Mouse (Mus musculus): Measurements from ENCODE around the gene Selenoh. TPM values are rescaled to one million over a fixed set of nuclear protein-coding genes. Genes with fewer than 3 reads are reported as not detected.
A peak's percentile ranks its signal among the peaks of the same experiment; 100 is the strongest.

Selenoh gene
- polyA plus RNA-seq, 1 experiment from 2014 or later: 316 TPM

DNA sequence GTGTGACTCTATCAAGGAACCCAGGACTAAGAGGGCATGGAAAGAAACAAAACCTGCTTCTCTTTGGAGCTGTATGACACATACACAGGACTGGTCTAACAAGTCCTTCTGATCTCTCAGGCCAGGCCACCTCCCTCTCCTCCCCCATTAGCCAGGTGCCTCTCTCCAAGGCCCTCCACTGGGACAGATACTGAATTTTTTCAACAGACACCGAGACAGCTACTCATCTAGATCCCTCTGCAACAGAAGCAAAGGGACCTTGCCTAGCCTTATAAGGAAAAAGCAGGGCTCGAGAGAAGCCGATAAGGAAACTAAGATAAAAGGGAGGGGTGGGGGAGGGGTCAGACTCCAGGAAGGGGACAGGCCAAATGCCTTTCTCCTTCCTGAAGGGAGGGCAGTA lies 37.6 kb downstream of the Selenoh start:
- WGBS: 7% methylated on average over 3 of the region's 3 CpGs
- H3K4me2 ChIP-seq (replicated peaks; ENCODE audit: low read depth, low read length): peak overlapping the region; percentile 22; the same call in 1 of the 2 replicates
- H3K4me3 ChIP-seq (ENCODE audit: low read depth, low read length): no peak overlapping the region

DNA sequence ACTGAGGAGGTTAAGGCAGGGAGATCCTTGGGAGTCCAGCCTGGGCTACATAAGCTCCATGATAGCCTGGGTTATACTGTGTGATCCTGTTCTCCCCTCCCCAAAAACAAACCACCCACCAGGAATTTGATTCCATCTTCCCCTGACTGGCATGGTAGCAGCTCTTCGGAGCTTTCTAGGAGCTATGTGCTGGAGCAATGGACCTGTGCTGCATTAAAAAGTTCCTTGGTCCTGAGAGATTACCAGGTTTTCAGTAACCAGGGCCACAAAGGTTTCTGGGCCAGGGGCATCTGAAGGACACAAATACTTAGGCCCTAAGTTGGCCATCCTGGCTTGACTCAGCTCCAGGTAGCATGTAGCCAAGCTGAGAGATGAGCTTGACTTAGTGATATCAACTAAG lies 38.6 kb downstream of the Selenoh start:
- 94% methylated on average over 1 of the region's 1 CpGs for WGBS
- Histone ChIP-seq H3K27me3 (ENCODE audit: control insufficient read depth, insufficient read depth, low read length) (no peaks in the 10 kb centered on the region), H3K27ac (ENCODE audit: low read length) (peak overlapping the region; percentile 80), H3K4me1 (ENCODE audit: control insufficient read depth, insufficient read depth, low read length) (peaks cover 51% of the 10 kb centered on the region), H3K36me3 (ENCODE audit: control insufficient read depth, insufficient read depth, low read length) (no peaks in the 10 kb centered on the region), H3K4me2 (replicated peaks; ENCODE audit: low read depth, low read length) (no peak overlapping the region), H3K9me3 (ENCODE audit: control insufficient read depth, low read depth, low read length) (no peaks in the 10 kb centered on the region), H3K4me3 (ENCODE audit: low read depth, low read length) (no peak overlapping the region), H3K9ac (replicated peaks; ENCODE audit: low read depth, low read length) (no peak overlapping the region)
- no peak for ATAC-seq (ENCODE audit: insufficient number of reproducible peaks, insufficient read depth, low FRiP score, low read depth)

More for the DNA sequence above, 37.6 kb downstream of the Selenoh start:
- Histone ChIP-seq H3K9ac (replicated peaks; ENCODE audit: low read depth, low read length) (no peak overlapping the region), H3K36me3 (ENCODE audit: control insufficient read depth, insufficient read depth, low read length) (no peaks in the 10 kb centered on the region), H3K27me3 (ENCODE audit: control insufficient read depth, insufficient read depth, low read length) (no peaks in the 10 kb centered on the region), H3K4me1 (ENCODE audit: control insufficient read depth, insufficient read depth, low read length) (peaks cover 56% of the 10 kb centered on the region), H3K27ac (ENCODE audit: low read length) (peak overlapping the region; percentile 80), H3K9me3 (ENCODE audit: control insufficient read depth, low read depth, low read length) (no peaks in the 10 kb centered on the region)
- ATAC-seq (ENCODE audit: insufficient number of reproducible peaks, insufficient read depth, low FRiP score, low read depth): peak; percentile 60

DNA sequence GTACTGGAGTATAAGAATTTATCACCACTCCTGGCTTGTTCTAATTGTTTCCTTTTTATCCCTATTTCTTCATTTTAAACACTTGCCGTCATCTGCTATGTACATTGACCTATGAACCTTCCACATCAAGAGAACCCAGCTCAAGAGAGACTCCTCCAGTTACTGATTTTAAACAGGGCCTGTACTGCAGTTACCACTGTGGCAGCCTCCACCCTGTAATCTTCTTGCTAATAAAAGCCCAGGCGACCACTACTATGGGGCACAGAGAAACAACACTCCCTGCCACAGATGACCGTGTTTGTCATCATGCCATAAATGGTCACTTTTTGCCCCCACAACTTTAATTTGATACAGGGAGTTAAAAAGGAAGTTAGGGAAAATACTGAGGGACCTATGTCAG lies 43.5 kb downstream of the Selenoh start:
- H3K27me3 ChIP-seq (ENCODE audit: control insufficient read depth, insufficient read depth, low read length): no peaks in the 10 kb centered on the region
- peak overlapping the region; percentile 48; the same call in 1 of the 2 replicates for H3K27ac ChIP-seq (ENCODE audit: low read length)
- H3K9ac ChIP-seq (replicated peaks; ENCODE audit: low read depth, low read length): no peak overlapping the region
- no peak for ATAC-seq (ENCODE audit: insufficient number of reproducible peaks, insufficient read depth, low FRiP score, low read depth)
- 40% methylated on average over 3 of the region's 3 CpGs for WGBS
- H3K4me3 ChIP-seq (ENCODE audit: low read depth, low read length): no peak overlapping the region
- no peak overlapping the region for H3K4me2 ChIP-seq (replicated peaks; ENCODE audit: low read depth, low read length)
- H3K4me1 ChIP-seq (ENCODE audit: control insufficient read depth, insufficient read depth, low read length): peaks cover 18% of the 10 kb centered on the region; the same call in 1 of the 2 replicates
- no peaks in the 10 kb centered on the region for H3K9me3 ChIP-seq (ENCODE audit: control insufficient read depth, low read depth, low read length)
- H3K36me3 ChIP-seq (ENCODE audit: control insufficient read depth, insufficient read depth, low read length): peaks cover 6% of the 10 kb centered on the region; the same call in 1 of the 2 replicates

DNA sequence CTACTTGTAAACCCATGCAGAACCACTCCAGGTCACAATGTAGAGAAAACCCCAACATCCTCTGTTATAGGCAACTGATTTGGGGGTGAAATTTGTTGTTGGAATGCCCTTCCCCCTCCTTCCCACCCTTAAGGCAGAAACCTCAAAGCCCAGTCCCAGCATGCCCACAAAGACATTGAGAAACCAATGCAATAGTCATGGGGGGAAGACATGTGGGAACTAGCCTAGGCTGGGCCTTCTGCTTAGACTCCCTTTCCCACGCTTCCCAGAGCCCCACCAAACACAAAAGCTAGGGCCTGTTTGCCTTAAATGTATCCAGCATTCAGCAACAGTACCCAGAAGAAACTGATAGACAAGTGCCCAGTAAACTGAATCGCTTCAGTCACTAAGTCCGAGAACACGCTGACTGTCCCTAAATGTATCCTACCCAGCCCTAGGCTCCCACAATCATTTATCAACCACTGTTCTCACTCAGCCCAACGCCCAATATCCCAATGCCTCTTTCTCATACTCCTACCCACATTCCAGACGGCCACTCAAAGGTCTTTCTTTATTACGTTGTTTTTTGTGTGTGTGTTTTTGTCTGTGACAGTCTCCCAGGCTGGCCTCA lies 44.1 kb downstream of the Selenoh start:
- no peak overlapping the region for H3K9ac ChIP-seq (replicated peaks; ENCODE audit: low read depth, low read length)
- H3K9me3 ChIP-seq (ENCODE audit: control insufficient read depth, low read depth, low read length): no peaks in the 10 kb centered on the region
- peaks cover 13% of the 10 kb centered on the region; the same call in 1 of the 2 replicates for H3K4me1 ChIP-seq (ENCODE audit: control insufficient read depth, insufficient read depth, low read length)
- no peak overlapping the region for H3K4me3 ChIP-seq (ENCODE audit: low read depth, low read length)
- peaks cover 8% of the 10 kb centered on the region for H3K36me3 ChIP-seq (ENCODE audit: control insufficient read depth, insufficient read depth, low read length)
- no peak for ATAC-seq (ENCODE audit: insufficient number of reproducible peaks, insufficient read depth, low FRiP score, low read depth)
- H3K27me3 ChIP-seq (ENCODE audit: control insufficient read depth, insufficient read depth, low read length): no peaks in the 10 kb centered on the region
- 52% methylated on average over 7 of the region's 7 CpGs for WGBS
- no peak overlapping the region for H3K4me2 ChIP-seq (replicated peaks; ENCODE audit: low read depth, low read length)
- H3K27ac ChIP-seq (ENCODE audit: low read length): peak overlapping the region; percentile 48; the same call in 1 of the 2 replicates

DNA sequence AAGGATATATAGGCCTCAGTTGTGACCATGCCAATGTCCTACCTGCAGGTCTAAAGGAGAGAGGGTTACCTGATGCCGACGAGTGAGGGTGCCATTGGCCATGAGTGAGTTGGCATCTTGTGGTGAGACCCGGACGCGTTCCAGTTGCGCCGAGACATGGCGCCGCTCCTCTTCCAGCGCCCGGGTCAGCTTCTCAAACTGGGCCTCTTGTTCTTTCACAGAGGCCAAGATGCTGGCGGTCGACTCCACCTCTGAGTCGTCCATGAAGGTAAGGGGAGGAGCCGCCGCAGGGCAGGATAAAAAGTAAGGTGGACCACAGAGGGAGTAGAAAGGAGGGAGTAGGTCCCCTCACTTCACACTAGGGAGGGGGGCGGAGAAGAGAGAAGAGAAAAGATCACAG lies 46.4 kb downstream of the Selenoh start:
- Histone ChIP-seq H3K27ac (ENCODE audit: low read length) (0 out of 2 replicates have a peak overlapping the region, but pooled peaks have one; percentile 21), H3K27me3 (ENCODE audit: control insufficient read depth, insufficient read depth, low read length) (no peaks in the 10 kb centered on the region), H3K4me2 (replicated peaks; ENCODE audit: low read depth, low read length) (no peak overlapping the region), H3K36me3 (ENCODE audit: control insufficient read depth, insufficient read depth, low read length) (peaks cover 30% of the 10 kb centered on the region), H3K4me1 (ENCODE audit: control insufficient read depth, insufficient read depth, low read length) (peaks cover 12% of the 10 kb centered on the region; the same call in 1 of the 2 replicates), H3K9me3 (ENCODE audit: control insufficient read depth, low read depth, low read length) (no peaks in the 10 kb centered on the region), H3K4me3 (ENCODE audit: low read depth, low read length) (no peak overlapping the region), H3K9ac (replicated peaks; ENCODE audit: low read depth, low read length) (no peak overlapping the region)
- WGBS: 95% methylated on average over 17 of the region's 17 CpGs
- ATAC-seq (ENCODE audit: insufficient number of reproducible peaks, insufficient read depth, low FRiP score, low read depth): no peak

DNA sequence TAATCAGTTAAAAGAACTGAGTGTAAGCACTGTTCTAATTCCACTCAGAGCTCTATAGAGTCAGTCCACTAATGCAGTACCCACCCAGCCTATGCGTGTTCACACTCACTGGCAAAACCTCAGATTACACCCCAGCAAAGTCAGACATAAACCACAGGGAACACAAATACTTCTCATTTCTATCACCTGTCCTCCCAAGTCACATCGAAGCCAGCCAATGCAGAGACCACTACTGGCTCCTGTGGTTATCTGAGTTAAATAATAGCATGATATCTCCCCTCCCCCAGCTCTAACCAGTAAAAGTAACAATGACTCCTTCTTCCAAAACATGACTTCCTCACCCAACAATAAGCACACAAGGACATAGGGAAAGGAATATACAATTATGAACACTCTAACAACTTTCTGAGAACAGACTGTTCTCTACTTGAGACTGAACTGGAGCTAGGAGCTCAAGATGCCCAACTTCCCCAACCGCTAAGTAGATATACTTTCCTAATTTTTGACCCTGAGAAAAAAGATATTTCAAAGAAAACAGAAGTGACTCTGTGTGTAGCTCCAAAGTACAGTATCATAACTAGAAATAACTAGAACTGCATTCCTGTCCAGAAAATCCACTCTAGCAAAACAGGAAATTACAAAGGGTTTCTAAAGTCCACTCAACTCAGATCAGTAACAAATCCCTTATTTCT lies 47.0 kb downstream of the Selenoh start:
- no peaks in the 10 kb centered on the region for H3K27me3 ChIP-seq (ENCODE audit: control insufficient read depth, insufficient read depth, low read length)
- H3K4me3 ChIP-seq (ENCODE audit: low read depth, low read length): no peak overlapping the region
- WGBS: 87% methylated on average over 3 of the region's 3 CpGs
- no peak overlapping the region for H3K27ac ChIP-seq (ENCODE audit: low read length)
- H3K9me3 ChIP-seq (ENCODE audit: control insufficient read depth, low read depth, low read length): no peaks in the 10 kb centered on the region
- peaks cover 12% of the 10 kb centered on the region; the same call in 1 of the 2 replicates for H3K4me1 ChIP-seq (ENCODE audit: control insufficient read depth, insufficient read depth, low read length)
- no peak for ATAC-seq (ENCODE audit: insufficient number of reproducible peaks, insufficient read depth, low FRiP score, low read depth)
- H3K36me3 ChIP-seq (ENCODE audit: control insufficient read depth, insufficient read depth, low read length): peaks cover 33% of the 10 kb centered on the region
- no peak overlapping the region for H3K4me2 ChIP-seq (replicated peaks; ENCODE audit: low read depth, low read length)
- H3K9ac ChIP-seq (replicated peaks; ENCODE audit: low read depth, low read length): no peak overlapping the region

DNA sequence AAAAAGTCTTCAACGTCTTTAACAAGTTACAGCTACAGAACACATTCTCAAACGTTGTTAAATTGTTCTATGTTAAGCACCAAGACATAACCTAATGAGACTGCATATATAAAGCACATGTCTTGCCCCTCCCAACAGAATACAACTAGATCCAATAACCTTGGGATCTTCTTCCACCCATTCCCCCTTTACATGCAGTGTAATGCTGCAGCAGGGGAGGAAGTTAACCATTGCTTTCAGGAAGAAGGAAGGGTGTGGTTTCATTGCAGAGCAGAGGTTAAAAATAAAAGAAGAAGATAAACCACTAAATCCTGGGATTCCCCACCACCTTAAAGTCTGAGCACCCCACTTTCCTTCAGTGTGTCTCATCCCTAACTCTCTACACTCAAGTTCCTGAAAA lies 47.9 kb downstream of the Selenoh start:
- H3K4me3 ChIP-seq (ENCODE audit: low read depth, low read length): no peak overlapping the region
- H3K27me3 ChIP-seq (ENCODE audit: control insufficient read depth, insufficient read depth, low read length): no peaks in the 10 kb centered on the region
- peaks cover 34% of the 10 kb centered on the region for H3K36me3 ChIP-seq (ENCODE audit: control insufficient read depth, insufficient read depth, low read length)
- no peak overlapping the region for H3K27ac ChIP-seq (ENCODE audit: low read length)
- no peak overlapping the region for H3K4me2 ChIP-seq (replicated peaks; ENCODE audit: low read depth, low read length)
- no peaks in the 10 kb centered on the region for H3K9me3 ChIP-seq (ENCODE audit: control insufficient read depth, low read depth, low read length)
- H3K9ac ChIP-seq (replicated peaks; ENCODE audit: low read depth, low read length): no peak overlapping the region
- ATAC-seq (ENCODE audit: insufficient number of reproducible peaks, insufficient read depth, low FRiP score, low read depth): no peak
- WGBS: 85% methylated on average over 2 of the region's 2 CpGs
- peaks cover 12% of the 10 kb centered on the region; the same call in 1 of the 2 replicates for H3K4me1 ChIP-seq (ENCODE audit: control insufficient read depth, insufficient read depth, low read length)

DNA sequence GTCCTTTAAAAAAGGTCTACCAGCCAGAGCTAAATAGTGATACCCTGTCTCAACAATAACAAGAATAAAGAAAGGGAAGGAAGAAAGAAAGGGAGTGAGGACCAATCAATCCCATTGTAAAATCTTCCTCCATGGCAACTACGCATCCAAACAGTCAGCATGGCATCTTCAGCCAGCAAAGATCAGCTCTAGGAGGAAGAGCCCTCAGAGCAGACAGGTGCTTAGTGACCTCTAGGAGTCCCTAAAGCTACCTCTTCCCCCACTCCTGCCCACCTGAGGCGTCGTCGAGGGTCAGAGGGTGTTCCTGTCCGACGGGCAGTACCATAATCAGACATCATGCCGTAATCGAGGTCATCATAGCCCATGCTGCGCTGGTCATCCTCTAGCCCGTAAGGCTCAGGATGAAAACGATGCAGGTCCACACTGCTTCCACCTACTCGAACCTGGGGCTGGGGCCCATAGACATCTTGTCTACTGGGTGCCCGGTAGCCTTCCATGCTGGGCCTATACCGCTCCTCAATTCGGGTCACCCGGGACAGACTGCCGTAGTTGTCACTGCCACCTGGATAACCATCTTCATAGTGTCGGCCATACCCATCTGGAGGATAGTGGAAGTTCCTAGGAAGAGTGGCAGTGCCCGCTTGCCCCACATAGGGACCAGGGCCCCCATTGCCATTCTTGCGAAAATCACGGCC lies 50.8 kb downstream of the Selenoh start:
- ATAC-seq (ENCODE audit: insufficient number of reproducible peaks, insufficient read depth, low FRiP score, low read depth): no peak
- no peak overlapping the region for H3K9ac ChIP-seq (replicated peaks; ENCODE audit: low read depth, low read length)
- H3K36me3 ChIP-seq (ENCODE audit: control insufficient read depth, insufficient read depth, low read length): peaks cover 63% of the 10 kb centered on the region
- 0 out of 2 replicates have a peak, but pooled peaks cover 3% of the 10 kb centered on the region for H3K4me1 ChIP-seq (ENCODE audit: control insufficient read depth, insufficient read depth, low read length)
- no peak overlapping the region for H3K27ac ChIP-seq (ENCODE audit: low read length)
- H3K27me3 ChIP-seq (ENCODE audit: control insufficient read depth, insufficient read depth, low read length): no peaks in the 10 kb centered on the region
- no peak overlapping the region for H3K4me3 ChIP-seq (ENCODE audit: low read depth, low read length)
- 95% methylated on average over 21 of the region's 21 CpGs for WGBS
- H3K9me3 ChIP-seq (ENCODE audit: control insufficient read depth, low read depth, low read length): no peaks in the 10 kb centered on the region
- H3K4me2 ChIP-seq (replicated peaks; ENCODE audit: low read depth, low read length): no peak overlapping the region
